Mouse (Mus musculus) MEL (cell line): Measurements from ENCODE around the gene Dnase1l1.

Source experiments
- CTCF ChIP-seq, 3 experiments: IDR thresholded peaks in 2 of 3; conservative IDR thresholded peaks in 1 of 3; 2 replicates each; pipeline ENCODE4 v1.5.1; 2011 to 2012; ENCODE audit warnings: low read length in 3 of 3, low read depth in 2 of 3, mild to moderate bottlenecking in 2 of 3, improper control_type of control experiment in 1 of 3, inconsistent platforms in 1 of 3, mixed read lengths in 1 of 3, moderate library complexity in 1 of 3; ENCODE audit not compliant: control insufficient read depth in 1 of 3, insufficient read depth in 1 of 3, poor library complexity in 1 of 3, severe bottlenecking in 1 of 3
- GATA1 ChIP-seq: IDR thresholded peaks from 2 replicates; pipeline ENCODE4 v1.6.1; 2011; ENCODE audit warnings: low read depth, low read length, improper control_type of control experiment
- MYC ChIP-seq: IDR thresholded peaks from 2 replicates; pipeline ENCODE4 v1.6.1; 2011; ENCODE audit warnings: low read depth, mild to moderate bottlenecking, low read length, improper control_type of control experiment, moderate library complexity
- TBP ChIP-seq: IDR thresholded peaks from 2 replicates; pipeline ENCODE4 v1.8.0; 2011; ENCODE audit warnings: low read depth, low read length, improper control_type of control experiment

DNA sequence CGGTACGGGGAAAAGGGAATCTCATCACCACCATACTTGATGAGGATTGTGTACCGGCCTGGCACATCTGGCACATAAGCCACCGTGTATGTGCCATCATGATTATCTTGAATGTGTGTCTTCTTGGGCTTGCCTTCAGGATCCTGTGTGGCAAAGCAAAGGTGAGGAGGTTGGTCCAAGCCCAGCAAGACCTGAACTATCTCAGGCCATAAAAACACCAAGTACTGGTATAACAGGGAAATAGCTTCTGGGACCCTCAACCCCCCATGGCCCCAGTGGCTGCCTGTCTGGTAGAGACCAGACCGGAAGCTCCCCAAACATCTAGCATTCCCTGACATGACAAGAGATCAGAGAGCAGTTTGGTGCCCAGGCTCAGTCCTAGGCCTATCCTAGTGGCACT, 48.9 kb downstream of the Dnase1l1 start:
- TF ChIP-seq GATA1 (no peak), CTCF (IDR thresholded peaks at IDR 0.05 in 2 of 3, conservative IDR thresholded peaks at IDR 0.05 in 1 of 3; ENCODE audit: control insufficient read depth in 1 of 3, insufficient read depth in 1 of 3, low read depth in 2 of 3, low read length in 3 of 3, poor library complexity in 1 of 3, severe bottlenecking in 1 of 3) (no peak), MYC (no peak), TBP (no peak)
